Mouse (Mus musculus): ENCODE results near the gene Actr6.
A peak's percentile ranks its signal among the peaks of the same experiment; 100 is the strongest.
"Not testable (repeated sequence)": the region's sequence is repeated elsewhere in the genome, so short reads cannot be mapped to it uniquely, and the experiment has no call there.

Gene Actr6

DNA sequence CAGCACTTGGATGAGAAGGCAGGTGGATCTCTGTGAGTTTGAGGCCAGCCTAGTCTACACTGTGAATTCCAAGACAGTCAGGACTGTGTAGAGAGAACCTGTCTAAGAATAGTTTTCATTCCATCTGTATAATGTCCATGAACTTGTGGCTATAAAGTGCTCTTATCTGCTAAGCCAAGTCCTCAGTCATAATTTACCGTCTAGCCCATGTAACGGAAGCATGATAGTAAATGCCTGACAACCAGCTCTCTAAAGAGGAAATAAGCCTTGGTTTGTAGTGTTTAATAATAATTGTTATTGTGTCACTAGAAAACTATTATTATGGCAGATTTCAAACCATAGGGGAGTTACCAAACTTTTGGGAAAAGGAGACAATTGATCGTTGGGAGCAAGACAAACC lies 5.8 kb upstream of the Actr6 start:
- no peak for DNase-seq

DNA sequence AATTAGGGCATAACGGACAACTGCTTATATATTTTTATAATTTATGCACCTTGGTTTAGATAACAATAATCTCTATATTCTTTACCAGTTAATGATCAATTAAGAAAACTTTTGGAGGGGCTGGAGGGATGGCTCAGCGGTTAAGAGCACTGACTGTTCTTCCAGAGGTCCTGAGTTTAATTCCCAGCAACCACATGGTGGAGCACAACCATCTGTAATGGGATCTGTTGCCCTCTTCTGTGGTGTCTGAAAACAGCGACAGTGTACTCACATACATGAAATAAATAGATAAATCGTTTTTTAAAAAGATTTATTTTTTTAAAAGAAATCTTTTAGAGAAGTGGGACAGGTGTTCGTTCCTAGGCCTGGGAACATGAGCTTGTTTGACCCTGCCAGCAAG lies 5.0 kb upstream of the Actr6 start:
- DNase-seq, result no peak

DNA sequence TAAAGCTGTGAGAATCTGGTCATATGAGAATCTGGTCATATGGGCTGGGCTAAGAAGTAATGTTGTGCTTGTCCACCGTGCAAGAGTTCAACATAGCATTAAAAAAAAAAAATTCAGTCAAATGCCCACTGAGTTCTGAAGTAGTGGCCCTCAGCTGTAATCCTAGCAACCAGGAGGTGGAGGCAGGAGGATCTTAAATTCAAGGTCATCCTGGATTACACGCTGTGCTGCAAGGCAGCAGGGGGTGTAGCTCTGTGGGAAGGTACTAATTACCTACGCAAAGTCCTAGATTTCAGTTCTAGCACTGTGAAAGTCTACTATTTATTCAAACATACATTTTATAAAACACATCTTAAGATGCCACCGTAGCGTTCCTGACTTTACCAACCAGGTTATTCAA lies 754 bp downstream of the Actr6 start:
- no peak for DNase-seq

DNA sequence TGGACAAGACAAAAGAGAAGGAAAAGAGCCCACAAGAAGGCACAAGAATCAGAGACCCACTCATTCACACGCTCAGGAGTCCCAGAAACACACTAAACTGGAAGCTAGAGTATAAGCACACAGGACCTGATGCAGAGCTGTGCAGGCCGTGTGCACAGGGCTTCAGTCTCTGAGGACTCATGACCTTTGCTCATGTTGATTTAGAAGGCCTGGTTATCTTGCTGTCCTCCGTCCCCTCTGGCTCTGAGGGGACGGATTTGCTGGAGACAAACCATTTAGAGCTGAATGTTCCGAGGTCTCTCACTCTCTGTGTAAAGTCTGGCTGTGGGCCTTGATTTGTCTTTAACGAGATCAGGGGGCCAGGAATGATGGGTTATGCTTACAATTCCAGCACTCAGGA lies 1.7 kb downstream of the Actr6 start:
- no peak for DNase-seq

DNA sequence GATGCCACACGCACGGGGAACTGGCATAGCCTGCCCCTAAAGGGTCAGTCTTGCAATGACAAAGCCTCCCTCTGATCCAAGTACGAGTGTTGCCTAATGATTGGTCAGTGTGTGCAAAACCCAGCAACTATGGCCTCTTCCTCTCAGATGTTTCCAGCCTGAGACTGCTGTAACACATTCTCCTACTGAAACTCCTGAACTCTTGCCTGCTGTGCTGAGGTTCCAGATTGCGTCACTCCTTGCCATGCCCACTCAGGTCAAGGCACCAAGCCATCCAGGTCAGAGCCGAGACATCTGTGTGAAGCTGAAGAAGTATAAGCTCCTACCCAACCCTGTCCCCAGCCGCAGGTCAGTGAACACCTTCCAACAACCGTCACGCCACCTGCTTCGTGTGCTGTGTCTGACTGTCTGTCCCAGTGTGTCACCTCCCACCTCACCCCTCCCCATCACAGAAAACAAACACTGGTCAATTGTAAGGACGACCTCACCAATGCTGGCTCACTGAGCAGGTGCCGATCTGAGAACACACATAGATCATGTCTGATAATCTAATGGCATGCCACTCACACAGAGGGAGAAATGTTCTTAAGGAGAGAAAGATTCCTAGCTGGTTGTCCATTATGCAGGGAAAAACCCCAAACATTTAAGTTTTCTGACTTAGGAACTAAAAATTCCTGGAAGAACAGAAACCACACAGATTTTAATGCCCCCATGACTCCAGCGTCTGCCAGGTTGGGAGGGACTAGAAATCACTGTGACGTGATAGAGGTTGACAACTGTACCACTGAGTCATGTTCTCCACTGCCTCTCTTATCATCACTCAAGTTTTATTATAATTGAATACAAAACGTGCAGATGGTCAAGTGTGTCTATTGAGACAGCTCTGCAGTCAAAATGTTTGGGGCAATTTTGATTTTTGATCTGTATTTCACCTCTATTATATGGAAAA lies 9.6 kb downstream of the Actr6 start:
- no peak for DNase-seq

DNA sequence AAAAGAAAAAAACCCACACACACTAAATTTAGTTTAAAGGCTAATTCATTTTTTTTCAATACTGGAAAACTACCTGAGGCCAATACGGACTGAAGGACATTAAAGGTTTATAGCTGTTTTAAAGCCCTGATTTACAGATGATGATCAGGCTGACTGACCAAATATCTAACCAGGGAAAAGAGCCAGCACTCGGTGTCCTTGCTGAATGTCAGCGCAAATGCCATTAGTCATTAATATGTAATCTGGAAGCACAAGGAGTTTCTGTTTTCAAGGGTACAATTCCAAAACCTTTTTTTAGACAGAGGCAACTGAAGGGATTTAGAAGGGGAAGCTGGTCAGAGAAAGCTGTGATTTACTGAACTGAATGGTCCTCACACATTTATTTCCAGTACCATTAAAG lies 11.3 kb downstream of the Actr6 start:
- DNase-seq, result no peak

DNA sequence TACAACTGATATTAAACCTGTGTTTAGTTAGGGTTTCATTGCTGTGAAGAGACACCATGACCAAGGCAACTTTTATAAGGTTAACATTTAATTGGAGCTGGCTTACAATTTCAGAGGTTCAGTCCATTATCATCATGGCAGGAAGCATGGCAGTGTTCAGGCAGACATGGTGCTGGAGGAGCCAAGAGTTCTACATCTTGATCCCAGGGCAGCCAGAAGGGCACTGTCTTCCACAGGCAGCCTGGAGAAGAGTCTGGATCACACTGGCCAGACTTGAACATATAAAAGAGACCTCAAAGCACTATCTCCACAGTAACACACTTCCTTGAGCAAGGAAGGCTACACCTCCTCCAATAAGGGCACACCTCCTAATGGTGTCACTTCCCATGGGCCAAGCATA lies 11.8 kb downstream of the Actr6 start:
- DNase-seq, result no peak

DNA sequence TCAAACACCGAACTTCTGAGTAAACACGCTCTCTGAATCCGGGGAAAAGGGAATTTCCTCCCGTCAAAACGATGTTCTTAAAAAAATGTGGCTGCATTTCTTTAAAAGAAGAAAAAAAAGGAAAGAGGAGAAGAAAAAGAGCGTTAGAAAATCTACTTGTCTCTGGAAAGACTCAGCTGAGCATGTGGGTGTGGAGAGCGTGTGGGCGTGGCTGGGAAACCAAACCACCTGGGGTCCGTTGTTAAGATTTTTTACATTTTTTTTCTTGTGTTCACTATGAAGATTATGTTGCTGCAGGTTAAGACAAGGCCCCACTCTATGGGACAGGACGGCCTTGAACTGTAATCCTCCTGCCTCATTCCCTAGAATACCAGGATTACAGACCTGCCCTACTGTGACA lies 17.2 kb downstream of the Actr6 start:
- DNase-seq, result no peak

DNA sequence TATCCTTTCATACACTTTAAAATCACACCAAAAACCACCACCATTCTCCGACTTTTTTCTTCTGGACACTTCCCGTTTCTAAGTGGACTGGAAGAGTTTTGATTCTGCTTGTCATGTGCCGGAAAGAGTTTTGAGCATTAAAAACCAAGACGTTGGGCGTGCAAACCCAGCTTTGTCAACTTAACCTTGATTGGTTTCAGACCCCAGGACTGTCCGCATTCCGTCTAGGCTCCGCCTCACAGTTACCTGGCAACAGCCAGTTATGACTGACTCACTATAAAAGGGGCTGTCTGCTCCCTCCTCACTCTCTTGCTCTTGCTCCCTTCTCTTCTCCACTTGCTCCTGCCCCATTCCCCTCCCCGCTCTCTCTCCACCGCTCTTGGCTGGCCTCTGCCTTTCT lies 23.4 kb downstream of the Actr6 start:
- no peak for DNase-seq

DNA sequence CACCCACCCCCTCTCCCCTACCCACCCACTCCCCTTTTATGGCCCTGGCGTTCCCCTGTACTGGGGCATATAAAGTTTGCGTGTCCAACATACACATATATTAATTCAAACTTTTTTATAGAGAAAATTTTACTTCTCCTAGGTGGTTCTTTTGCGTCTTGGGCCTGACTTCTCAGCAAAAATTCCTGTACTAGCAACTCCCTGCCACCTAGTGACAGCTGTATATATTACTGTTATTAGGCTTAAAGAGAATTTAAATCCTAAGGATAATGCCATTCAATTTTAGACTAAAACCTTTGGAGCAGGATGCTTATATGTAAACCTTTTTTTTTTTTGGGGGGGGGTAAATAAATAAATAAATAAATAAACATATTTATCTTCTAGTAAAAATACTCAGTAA lies 24.7 kb downstream of the Actr6 start:
- no peak for DNase-seq

DNA sequence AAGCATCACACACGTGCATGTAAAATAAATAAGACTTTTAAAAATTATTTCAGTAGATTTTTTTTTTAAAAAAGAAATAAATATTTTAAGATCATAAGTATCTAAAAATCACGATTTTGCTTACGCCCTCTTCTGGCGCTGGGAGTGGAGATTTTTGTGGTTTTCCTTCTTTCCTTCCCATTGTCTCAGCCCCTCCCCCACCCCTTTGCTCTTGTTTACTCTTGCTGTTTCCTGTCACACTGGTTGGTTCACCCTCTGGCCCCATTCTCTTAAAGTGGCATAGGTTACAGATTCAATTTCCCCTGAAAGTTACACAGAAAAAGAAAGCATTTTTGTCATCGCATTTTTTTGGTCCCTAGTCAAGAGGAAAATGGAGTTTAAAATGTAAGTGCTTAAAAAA lies 29.1 kb downstream of the Actr6 start:
- no peak for DNase-seq

DNA sequence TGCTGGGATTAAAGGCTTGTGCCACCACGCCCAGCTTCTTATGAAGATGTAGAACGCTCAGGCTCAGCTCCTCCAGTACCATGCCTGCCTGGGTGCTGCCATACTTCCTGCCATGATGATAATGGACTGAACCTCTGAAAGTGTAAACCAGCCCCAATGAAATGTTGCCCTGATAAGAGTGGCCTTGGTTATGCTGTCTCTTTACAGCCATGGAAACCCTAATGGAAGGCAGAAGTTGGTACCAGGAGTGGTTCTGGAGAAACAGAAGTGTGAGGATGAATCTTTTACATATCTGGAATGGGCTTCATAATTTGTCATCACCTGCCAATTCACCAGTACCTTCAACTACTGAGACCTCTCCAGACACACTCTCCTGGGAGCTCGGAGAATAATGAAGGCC lies 34.1 kb downstream of the Actr6 start:
- DNase-seq, result no peak

DNA sequence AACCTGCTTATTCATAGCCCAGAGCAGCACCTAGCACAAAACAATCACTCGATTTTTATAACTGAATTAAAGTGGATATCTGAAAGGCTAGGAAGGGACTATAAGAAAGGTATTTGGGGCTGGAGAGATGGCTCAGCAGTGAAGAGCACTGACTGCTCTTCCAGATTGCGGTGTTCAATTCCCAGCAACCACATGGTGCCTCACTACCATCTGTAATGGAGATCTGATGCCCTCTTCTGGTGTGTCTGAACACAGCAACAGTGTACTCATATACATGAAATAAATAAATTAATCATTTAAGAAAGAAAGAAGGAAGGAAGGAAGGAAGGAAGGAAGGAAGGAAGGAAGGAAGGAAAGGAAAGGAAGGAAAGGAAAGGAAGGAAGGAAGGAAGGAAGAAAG lies 35.8 kb downstream of the Actr6 start:
- DNase-seq, result not testable (repeated sequence)

DNA sequence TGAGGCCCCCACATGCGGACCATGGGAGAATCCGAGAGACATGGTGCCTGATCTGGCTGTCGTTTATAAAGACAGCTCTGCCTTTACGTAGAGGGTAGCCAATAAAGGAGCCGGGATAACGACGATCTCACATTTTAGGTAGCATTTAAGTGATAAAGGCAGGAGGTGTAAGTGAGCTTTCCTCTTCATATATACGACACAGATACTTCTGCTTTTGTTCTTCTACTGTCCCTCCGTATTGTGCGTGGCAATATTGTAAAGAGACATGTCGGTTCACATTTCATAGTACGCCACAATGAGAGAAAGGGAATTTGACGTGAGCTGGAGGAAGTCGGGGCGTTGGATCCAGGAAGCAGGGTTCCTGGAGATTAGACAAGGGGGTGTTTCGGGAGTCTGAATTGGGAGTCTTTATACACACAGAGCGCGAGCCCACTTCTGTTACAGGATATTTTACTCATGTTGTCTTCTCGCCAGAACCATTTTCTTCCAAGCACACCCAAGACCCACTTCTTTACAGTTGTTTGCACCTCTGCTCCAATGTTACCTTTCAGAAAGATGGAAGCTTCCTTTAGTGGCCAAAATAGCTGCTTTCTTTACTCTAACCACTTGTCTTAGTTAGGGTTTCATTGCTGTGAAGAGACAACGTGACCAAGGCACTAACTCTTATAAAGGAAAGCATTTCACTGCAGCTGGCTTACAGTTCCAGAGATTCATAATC lies 36.7 kb downstream of the Actr6 start:
- no peak for DNase-seq

DNA sequence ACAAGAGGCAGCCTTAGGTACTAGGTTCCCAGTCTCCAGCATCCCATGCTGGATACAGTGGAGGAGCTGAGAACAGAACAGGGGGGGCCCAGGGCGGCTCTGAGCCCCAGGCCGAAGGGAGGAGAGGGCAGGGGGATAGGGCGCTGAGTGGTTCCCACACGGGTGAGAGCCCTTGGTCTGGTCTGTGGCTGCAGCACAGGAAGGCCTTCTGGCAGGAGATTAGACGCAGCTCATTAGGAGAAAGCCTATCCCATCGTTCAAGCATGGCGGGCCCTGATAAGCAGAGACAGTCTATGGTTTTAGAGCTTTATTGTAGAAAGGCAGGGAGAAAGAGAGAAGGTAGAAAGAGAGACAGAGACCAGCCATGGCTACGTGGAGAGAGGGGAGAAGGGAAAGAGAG lies 42.1 kb downstream of the Actr6 start:
- DNase-seq, result no peak

DNA sequence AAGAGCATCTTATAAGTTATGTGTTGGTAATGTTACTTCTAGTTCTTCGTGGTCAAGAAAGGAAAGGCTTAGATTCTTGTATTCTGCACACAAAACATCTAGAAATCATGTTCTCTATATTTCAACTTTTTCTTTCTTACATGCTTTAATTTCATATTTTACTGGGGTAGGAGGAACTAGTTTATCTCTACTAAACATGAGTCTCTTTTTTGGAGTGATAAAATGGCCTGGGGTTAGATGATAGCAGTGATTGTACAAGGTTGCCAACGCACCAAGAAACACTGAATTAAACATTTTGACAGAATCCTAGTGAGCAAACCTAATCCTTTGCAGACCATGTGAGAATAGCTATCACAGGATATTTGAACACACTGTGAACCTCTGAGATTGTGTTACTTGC lies 44.6 kb downstream of the Actr6 start:
- DNase-seq, result no peak

DNA sequence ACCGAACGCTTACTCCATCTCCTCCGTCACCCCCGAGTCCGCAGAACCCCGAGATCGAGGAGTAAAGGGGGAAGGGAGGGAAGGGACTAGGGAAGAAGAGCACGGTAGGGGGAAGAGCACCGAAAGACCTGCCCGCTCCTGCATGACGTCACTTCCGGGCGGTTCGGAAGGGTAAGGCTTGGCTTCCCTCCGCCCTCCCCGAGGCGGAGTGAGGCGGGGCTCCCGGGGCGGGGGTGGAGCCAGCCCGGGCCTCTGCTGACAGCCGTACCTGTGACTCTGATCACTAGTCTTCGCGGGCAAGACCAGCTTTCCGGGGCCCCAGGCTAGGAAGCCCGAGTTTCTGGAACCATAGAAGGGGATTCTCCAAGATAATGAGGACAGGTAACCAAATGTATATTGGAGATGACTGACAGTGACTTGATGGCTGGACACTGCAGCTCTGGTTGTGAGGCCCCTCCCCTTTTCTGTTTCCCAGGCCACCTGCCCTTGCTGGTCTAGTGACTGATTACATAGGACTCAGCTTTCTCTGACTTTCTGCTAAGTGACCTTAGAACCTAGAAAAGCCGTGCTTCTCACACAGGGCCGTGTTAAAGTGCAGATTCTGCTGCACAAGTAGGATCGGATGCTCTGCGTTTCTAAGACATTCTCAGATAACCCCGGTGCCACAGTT lies 45.8 kb downstream of the Actr6 start, which contains the start of gene Scyl2:
Gene Scyl2 (minus strand): TSS at position 147 of the 670 bp plus-strand sequence.
- DNase-seq, result peak; percentile 95

DNA sequence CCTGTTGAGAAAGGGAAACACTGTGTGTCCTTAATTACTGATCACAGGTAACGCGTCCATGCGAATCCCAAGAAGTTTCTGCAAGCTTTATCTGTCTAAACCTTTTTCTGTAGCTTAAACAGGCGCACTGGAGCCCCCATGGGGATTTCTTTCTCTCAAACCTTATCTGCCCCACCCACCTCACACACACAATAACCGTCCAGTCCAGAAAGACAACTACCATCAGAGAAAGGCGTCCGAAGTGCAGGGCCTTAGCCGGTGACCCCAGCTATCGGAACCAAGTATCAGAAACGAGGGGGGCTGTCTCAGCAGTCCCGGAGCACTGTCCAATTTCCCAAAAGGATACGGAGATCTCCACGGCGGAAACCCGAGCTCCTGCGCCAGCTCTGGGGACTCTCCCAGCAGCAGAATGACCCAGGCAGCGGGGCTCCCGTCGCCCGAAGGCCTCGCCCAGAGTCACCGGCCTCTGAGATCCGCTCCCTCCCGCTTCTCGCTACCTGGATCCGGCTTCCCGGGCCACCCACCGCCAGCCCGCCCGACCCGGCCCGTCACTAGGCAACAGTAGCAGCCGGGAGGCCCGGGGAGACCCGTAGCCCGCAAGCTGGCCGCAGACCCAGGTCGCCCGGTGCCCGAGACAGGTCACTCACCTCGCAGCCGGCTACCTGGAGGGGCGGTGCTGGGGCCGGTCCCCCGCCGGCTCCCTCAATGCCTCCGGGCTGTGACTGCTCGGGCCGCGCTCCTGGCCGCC lies 46.5 kb downstream of the Actr6 start:
- peak; percentile 28 for DNase-seq

DNA sequence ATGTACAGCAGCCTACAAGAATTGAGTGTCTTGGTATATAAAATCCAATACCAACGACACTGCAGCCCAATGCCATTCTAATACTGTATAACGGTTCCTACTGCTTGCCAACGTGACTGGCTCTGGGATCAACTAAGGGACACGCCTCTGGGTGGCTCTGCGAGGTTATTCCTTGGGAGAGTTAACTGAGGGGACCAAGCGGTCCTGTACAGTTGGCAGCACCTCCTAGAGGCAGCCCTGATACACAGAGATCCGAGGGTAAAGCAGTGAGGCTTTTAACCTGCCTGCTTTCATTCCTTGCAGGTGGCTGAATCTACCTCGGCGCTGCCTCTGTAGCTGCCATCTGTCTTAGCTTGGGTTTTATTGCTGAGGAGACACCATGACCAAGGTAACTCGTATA lies 49.1 kb downstream of the Actr6 start:
- no peak for DNase-seq

DNA sequence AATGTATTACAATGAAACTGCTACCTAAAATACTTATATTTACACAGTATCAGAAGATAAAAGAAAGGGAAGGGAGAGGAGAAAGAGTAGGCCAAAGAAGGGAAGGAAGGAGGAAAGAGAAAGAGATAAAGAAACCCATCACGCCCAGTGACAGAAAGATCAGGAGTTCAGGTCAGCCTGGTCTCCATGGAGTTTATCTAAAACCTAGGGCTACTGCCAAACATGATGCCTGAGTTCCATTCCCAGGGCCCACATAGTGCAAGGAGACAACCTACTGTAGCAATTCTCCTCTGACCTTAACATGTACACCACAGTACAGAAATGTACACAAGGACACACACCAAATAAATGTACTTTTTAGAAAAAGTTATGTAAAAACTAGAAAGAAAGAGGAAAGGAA lies 49.9 kb downstream of the Actr6 start:
- no peak for DNase-seq

DNA sequence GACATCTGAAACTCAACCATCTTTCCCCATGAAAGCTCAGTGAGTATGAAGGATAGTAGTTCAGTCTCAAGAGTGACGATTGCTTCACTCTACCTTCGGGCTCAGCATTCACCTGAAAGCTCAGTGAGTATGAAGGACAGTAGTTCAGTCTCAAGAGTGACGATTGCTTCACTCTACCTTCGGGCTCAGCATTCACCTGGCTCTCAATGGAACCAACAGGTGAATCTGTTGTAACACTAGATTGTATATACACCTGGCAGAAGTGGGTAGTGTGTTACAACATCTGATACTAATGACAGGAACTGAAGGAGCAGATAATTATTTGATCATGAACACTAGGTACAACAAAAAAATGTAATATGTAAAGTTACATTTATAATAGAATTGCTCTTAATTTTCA lies 50.4 kb downstream of the Actr6 start:
- no peak for DNase-seq

DNA sequence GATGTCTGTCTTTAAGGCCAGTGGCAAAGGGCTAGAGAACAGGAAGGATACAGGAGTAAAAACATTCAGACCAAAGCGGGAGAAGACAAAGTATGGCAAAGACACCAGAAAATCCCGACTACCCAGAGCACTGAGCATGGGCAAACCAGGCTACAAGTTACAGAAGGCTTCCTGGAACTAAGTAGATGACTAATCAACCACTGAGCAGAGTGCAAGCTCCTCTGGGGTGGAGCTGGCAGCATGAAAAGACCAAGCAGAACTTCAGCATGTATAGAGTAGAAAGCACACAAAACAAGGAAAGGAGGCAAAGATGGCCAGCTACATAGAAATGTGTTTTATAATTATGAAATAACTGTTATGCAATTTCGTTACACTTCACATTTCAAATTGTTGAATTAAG lies 51.6 kb downstream of the Actr6 start:
- DNase-seq, result no peak

DNA sequence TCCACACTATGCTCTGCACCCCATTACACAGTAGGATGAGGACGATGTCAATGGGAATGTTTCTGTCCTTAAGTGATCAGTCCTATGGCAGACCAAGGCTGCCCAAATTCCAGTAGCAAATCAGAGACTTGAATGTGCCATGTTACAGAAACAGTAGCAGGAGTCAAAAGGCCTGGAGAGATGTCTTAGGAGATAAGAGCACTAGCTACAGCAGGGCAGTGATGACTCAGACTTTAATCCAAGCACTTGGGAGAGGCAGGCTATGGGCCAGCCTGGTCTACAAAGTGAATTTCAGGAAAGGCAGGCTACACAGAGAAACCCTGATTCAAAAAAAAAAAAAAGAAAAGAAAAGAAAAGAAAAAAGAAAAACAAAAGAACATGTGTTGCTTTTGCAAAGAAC lies 52.6 kb downstream of the Actr6 start:
- no peak for DNase-seq
